In the genomic region with DNA sequence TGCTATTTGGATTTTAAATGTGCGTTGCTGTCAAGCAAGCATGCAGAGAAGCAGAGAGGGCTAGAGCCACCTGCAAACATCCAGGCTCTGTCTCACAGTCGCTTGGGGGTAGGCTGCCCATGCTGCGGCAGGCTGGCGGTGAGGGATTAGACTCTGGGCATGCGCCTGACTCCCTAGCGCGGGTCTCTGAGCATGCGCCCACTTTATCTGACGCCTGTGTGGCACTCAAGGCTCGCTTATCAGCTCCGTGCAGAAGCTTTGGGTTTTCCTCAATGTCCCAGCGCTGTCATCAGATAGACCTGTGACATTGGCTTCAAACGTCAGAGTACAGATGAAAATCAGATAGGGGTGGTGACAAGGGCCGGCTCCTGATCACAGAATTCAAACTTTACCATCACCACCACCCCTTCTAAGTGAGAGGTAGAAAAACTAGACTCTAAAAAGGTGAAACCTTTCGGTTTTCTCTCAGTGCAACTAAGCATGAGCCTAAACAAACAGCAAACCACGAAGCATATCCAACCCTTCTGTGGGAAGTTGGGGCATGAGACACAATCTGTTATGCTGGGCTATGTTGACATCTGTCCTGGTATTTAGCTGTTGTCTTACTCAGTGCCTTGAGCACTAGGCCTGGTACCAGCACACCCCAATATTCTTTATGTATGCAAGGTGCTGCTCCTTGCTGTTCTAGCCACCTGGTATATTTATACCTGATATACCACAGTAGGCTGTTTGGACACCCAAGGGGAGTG, we compare ENCODE assay signal across 10 mouse cellular contexts. TPM values are rescaled to one million over a fixed set of nuclear protein-coding genes. Genes with fewer than 3 reads are reported as not detected.
A peak's percentile ranks its signal among the peaks of the same experiment; 100 is the strongest.
DNase-seq lines count a peak whose midpoint lies in the region; ATAC-seq and TF ChIP-seq lines count a peak whose summit lies in the region.
"Had no signal": no experiment of that assay in that cellular context is flagged by ENCODE, and none has a peak within 500 bp of the region (broad histone marks: within the 10 kb centered on the region; RNA-seq: fewer than 3 reads in every experiment).

No protein-coding gene starts in this region.

- peak overlapping the region; percentile 58 for H3K4me2 ChIP-seq in heart, embryonic 16.5 days (ENCODE audit: low read depth, low read length)

- peak overlapping the region; percentile 31 for H3K4me3 ChIP-seq in heart, embryonic 16.5 days (ENCODE audit: low read length)
- H3K4me3 ChIP-seq in ES-E14 (ENCODE audit: insufficient read depth in 1 of 2, low read depth in 1 of 2, low read length in 2 of 2, poor library complexity in 1 of 2, severe bottlenecking in 1 of 2) = peak overlapping the region; percentile 0 to 59; a peak in 2 of 4 replicates

- H3K4me1 ChIP-seq in heart, embryonic 16.5 days (ENCODE audit: control insufficient read depth, insufficient read depth, low read length) = peaks cover 4% of the 10 kb centered on the region
- H3K4me1 ChIP-seq in ES-E14 (ENCODE audit: control insufficient read depth in 2 of 2, insufficient read depth in 2 of 2, low read length in 2 of 2, poor library complexity in 1 of 2) = no peaks in the 10 kb centered on the region

- H3K36me3 ChIP-seq in heart, embryonic 16.5 days (ENCODE audit: control insufficient read depth, insufficient read depth) = no peaks in the 10 kb centered on the region
- no peaks in the 10 kb centered on the region for H3K36me3 ChIP-seq in ES-E14 (ENCODE audit: control insufficient read depth, insufficient read depth, low read length, poor library complexity, severe bottlenecking)

- no peaks in the 10 kb centered on the region for H3K27me3 ChIP-seq in heart, embryonic 16.5 days (ENCODE audit: control insufficient read depth, insufficient read depth, low read length)

- WGBS in heart, embryonic 16.5 days = 37% methylated on average over 16 of the region's 16 CpGs

- ATAC-seq in heart, embryonic 16.5 days (replicated peaks; ENCODE audit: extremely low read depth, insufficient read depth, low FRiP score) = peak; percentile 65; the same call in 1 of the 2 replicates
- peak; percentile 94 for ATAC-seq in erythroblast, adult 5-6 weeks (replicated peaks; ENCODE audit: low FRiP score, poor library complexity, severe bottlenecking)

- no peak for DNase-seq in heart, postnatal 4 days
- DNase-seq in ES-E14 (ENCODE audit: low read depth, low spot score) = no peak
- DNase-seq in naive thymus-derived CD4-positive, alpha-beta T cell, adult 2 months (ENCODE audit: low read depth) = peak; percentile 47
- DNase-seq in adrenal gland, postnatal 10 days = no peak
- no peak for DNase-seq in cerebellum, postnatal 14 days
- no peak for DNase-seq in right cerebral cortex, postnatal 14 days
- DNase-seq: cerebellum, adult 9-11 months; gastrocnemius, postnatal 10 days had no signal

- in situ Hi-C loops in ES-E14 (cut with MboI; ENCODE audit: low sequenced_read_pairs in 2 of 2, unreplicated experiment in 2 of 2) = no loop called here

- no peaks in the 10 kb centered on the region for H3K9me3 ChIP-seq in heart, embryonic 16.5 days (replicated peaks; ENCODE audit: control insufficient read depth, low read length)
- no peaks in the 10 kb centered on the region for H3K9me3 ChIP-seq in ES-E14 (ENCODE audit: control insufficient read depth, insufficient read depth, low read depth, low read length)

- H3K27ac ChIP-seq in heart, embryonic 16.5 days (ENCODE audit: low read length) = no peak overlapping the region
- no peak overlapping the region for H3K27ac ChIP-seq in ES-E14 (ENCODE audit: insufficient read depth, low read depth, low read length, poor library complexity, severe bottlenecking)

- peak overlapping the region; percentile 52 for H3K9ac ChIP-seq in heart, embryonic 16.5 days (ENCODE audit: low read length)
- peak overlapping the region; percentile 1; the same call in 1 of the 2 replicates for H3K9ac ChIP-seq in ES-E14 (ENCODE audit: insufficient read depth, low read depth, low read length, poor library complexity, severe bottlenecking)

TF ChIP-seq in ES-E14, 5 proteins besides CTCF, POLR2A, EP300 and RAD21:
- TF ChIP-seq HCFC1 (IDR thresholded peaks at IDR 0.05; ENCODE audit: borderline replicate concordance, insufficient read depth, low read length) (no peak), ZC3H11A (IDR thresholded peaks at IDR 0.05; ENCODE audit: borderline replicate concordance, low read depth, low read length) (no peak), CHD2 (IDR thresholded peaks at IDR 0.05; ENCODE audit: low read depth, low read length) (no peak), MAFK (IDR thresholded peaks at IDR 0.05; ENCODE audit: insufficient read depth, low read depth, low read length) (no peak), ZNF384 (IDR thresholded peaks at IDR 0.05; ENCODE audit: low read depth, low read length) (no peak)

RNA-seq across cellular contexts. Expression of a gene that starts 11.9 kb away (rescaled TPM):
- polyA plus RNA-seq in heart, embryonic 16.5 days (2015; fragmentation: Nextera tagmentation; extraction: Ambion mirVana) = 18.1 and 19.4 TPM in 2 replicates
- total RNA-seq in heart, postnatal 4 days (2021) = 10 to 100 TPM; 46.3 to 49.6 TPM
- total RNA-seq in ES-E14 (2012; rRNA removed) = 49.5 and 65.6 TPM in 2 replicates
- total RNA-seq in erythroblast, adult 5-6 weeks (2015; ENCODE audit: low replicate concordance) = 16.3 and 16.7 TPM in 2 replicates
- 32.7 and 36.2 TPM in 2 replicates for total RNA-seq in erythroblast, adult 5-6 weeks (2017; ENCODE audit: low replicate concordance)
- total RNA-seq in adrenal gland, postnatal 10 days (2021) = 10 to 100 TPM; 41.7 to 42.1 TPM

RNA-seq across cellular contexts. Expression of a gene that starts 17.9 kb away (rescaled TPM):
- not detected in 2 replicates for polyA plus RNA-seq in heart, embryonic 16.5 days (2015; fragmentation: Nextera tagmentation; extraction: Ambion mirVana)
- total RNA-seq in heart, postnatal 4 days (2021) = under 1 TPM; 0.05 to 0.10 TPM
- total RNA-seq in ES-E14 (2012; rRNA removed) = 0.40 and 0.63 TPM in 2 replicates
- total RNA-seq in erythroblast, adult 5-6 weeks (2015; ENCODE audit: low replicate concordance) = not detected in 2 replicates
- total RNA-seq in erythroblast, adult 5-6 weeks (2017; ENCODE audit: low replicate concordance) = not detected in 2 replicates
- total RNA-seq in adrenal gland, postnatal 10 days (2021) = under 1 TPM; 0.06 to 0.12 TPM
